In the genomic region with DNA sequence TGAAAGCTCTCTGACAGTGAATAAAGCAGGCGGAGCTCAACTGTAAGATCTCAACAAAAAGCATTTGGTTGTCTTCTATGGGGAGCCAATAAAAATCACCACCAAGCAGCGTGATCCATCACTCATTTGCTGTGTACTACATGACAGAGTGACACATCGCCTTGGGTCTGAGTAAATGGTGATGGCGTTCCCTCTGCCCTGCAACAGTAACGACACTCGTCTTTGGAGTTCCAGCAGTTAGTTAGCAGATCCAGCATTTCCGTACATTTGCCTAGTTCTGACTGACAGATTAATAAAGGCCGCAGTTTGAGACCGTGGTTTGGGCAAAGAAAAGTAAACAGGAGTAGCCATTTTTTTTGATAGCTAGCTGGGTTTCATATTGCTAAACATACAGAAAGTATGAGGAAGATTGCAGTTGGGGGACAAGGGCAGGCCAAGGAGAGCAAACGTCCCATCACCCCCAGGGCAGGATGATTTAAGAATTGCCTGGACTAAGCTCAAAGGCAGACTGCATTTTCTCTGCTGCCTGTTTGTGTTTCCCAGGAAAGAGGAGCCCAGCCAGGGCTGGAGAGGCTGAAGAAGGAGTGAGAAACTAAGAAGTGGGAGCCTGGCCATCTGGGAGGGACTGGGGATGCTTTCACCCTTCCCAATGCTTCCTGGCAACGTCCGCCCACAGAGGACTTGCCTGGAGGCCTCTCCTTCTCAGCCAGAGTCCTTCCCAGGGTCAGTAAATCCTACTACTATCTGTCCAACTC, we compare ENCODE assay signal across 8 mouse cellular contexts. TPM values are rescaled to one million over a fixed set of nuclear protein-coding genes. Genes with fewer than 3 reads are reported as not detected.
DNase-seq lines count a peak whose midpoint lies in the region; ATAC-seq and TF ChIP-seq lines count a peak whose summit lies in the region.

No protein-coding gene starts in this region.

- intact Hi-C loops in gastrocnemius, adult 2 months (cut with DNase I) = no loop called here

- 0 out of 2 replicates have a peak, but pooled peaks cover 7% of the 10 kb centered on the region for H3K4me1 ChIP-seq in midbrain, embryonic 12.5 days
- no peaks in the 10 kb centered on the region for H3K4me1 ChIP-seq in stomach, postnatal 0 days (replicated peaks; ENCODE audit: control insufficient read depth, insufficient read depth)

- peak overlapping the region; percentile 17; the same call in 1 of the 2 replicates for H3K27ac ChIP-seq in gastrocnemius, adult 2 months
- H3K27ac ChIP-seq in midbrain, embryonic 12.5 days (replicated peaks) = peak overlapping the region; percentile 30; the same call in 1 of the 2 replicates
- peak overlapping the region; percentile 65; the same call in 1 of the 2 replicates for H3K27ac ChIP-seq in stomach, postnatal 0 days (replicated peaks)

- H3K27me3 ChIP-seq in midbrain, embryonic 12.5 days = no peaks in the 10 kb centered on the region
- no peaks in the 10 kb centered on the region for H3K27me3 ChIP-seq in stomach, postnatal 0 days (ENCODE audit: control insufficient read depth, insufficient read depth, low read length)

- no peaks in the 10 kb centered on the region for H3K36me3 ChIP-seq in midbrain, embryonic 12.5 days
- no peaks in the 10 kb centered on the region for H3K36me3 ChIP-seq in stomach, postnatal 0 days (ENCODE audit: control insufficient read depth, insufficient read depth, low read length)

- TF ChIP-seq EP300 in stomach, postnatal 0 days (optimal IDR thresholded peaks at IDR 0.05) = no peak

- TF ChIP-seq CTCF in gastrocnemius, adult 2 months (IDR thresholded peaks at IDR 0.05) = no peak
- no peak for TF ChIP-seq CTCF in stomach, postnatal 0 days (IDR thresholded peaks at IDR 0.05; ENCODE audit: low read depth)

- no peak overlapping the region for H3K9ac ChIP-seq in midbrain, embryonic 12.5 days (replicated peaks)
- no peak overlapping the region for H3K9ac ChIP-seq in stomach, postnatal 0 days (ENCODE audit: low read length)

- ATAC-seq in midbrain, embryonic 12.5 days (ENCODE audit: low FRiP score, low read depth) = no peak
- ATAC-seq in stomach, postnatal 0 days (ENCODE audit: low FRiP score, low TSS enrichment) = peak; percentile 61; the same call in 1 of the 2 replicates
- no peak for ATAC-seq in granulocyte monocyte progenitor cell, adult 5-6 weeks (replicated peaks; ENCODE audit: poor library complexity, severe bottlenecking)

- H3K4me2 ChIP-seq in midbrain, embryonic 12.5 days (replicated peaks) = no peak overlapping the region
- H3K4me2 ChIP-seq in stomach, postnatal 0 days (replicated peaks; ENCODE audit: low read depth) = peak overlapping the region; percentile 32; the same call in 1 of the 2 replicates

- 71% methylated on average over 12 of the region's 12 CpGs for WGBS in midbrain, embryonic 12.5 days
- WGBS in stomach, postnatal 0 days = 29% methylated on average over 12 of the region's 12 CpGs

- no peaks in the 10 kb centered on the region for H3K9me3 ChIP-seq in midbrain, embryonic 12.5 days
- no peaks in the 10 kb centered on the region for H3K9me3 ChIP-seq in stomach, postnatal 0 days (ENCODE audit: control insufficient read depth, low read length)

- H3K4me3 ChIP-seq in gastrocnemius, adult 2 months = no peak overlapping the region
- H3K4me3 ChIP-seq in midbrain, embryonic 12.5 days = no peak overlapping the region
- no peak overlapping the region for H3K4me3 ChIP-seq in stomach, postnatal 0 days (ENCODE audit: low read depth, low read length)

- peak; percentile 11 to 66 for DNase-seq in urinary bladder, adult 18-20 months (ENCODE audit: low spot score in 2 of 2)
- DNase-seq in urinary bladder, postnatal 10 days (ENCODE audit: low spot score) = no peak
- DNase-seq in gastrocnemius, adult 2 months = peak; percentile 79
- peak; percentile 13 to 39 for DNase-seq in kidney, postnatal 25 days
- peak; percentile 36 for DNase-seq in stomach, postnatal 0 days (ENCODE audit: low spot score)
- DNase-seq in thymus, postnatal 25 days = no peak

RNA-seq across cellular contexts. Expression of gene Fjx1, which starts 11.5 kb away (rescaled TPM):
- total RNA-seq in gastrocnemius, adult 2 months (2021) = under 1 TPM; 0.36 to 0.53 TPM
- 48.4 and 52.6 TPM in 2 replicates for polyA plus RNA-seq in midbrain, embryonic 12.5 days (2016; fragmentation: Nextera tagmentation; extraction: Ambion mirVana)
- 5.9 and 7.3 TPM in 2 replicates for polyA plus RNA-seq in stomach, postnatal 0 days (2015; fragmentation: Nextera tagmentation; extraction: Ambion mirVana)
- not detected in 2 replicates for total RNA-seq in granulocyte monocyte progenitor cell, adult 5-6 weeks (2014; fragmentation: Nextera tagmentation)
- total RNA-seq in granulocyte monocyte progenitor cell, adult 5-6 weeks (2017) = 0.41 TPM in 1 of 2 replicates, not detected in the other

RNA-seq across cellular contexts. Expression of gene Trim44, which starts 56.1 kb away (rescaled TPM):
- total RNA-seq in gastrocnemius, adult 2 months (2021) = 10 to 100 TPM; 15.9 to 17.1 TPM
- 59.0 and 78.8 TPM in 2 replicates for polyA plus RNA-seq in midbrain, embryonic 12.5 days (2016; fragmentation: Nextera tagmentation; extraction: Ambion mirVana)
- polyA plus RNA-seq in stomach, postnatal 0 days (2015; fragmentation: Nextera tagmentation; extraction: Ambion mirVana) = 9.7 and 10.1 TPM in 2 replicates
- 31.9 and 39.3 TPM in 2 replicates for total RNA-seq in granulocyte monocyte progenitor cell, adult 5-6 weeks (2014; fragmentation: Nextera tagmentation)
- 42.2 and 44.7 TPM in 2 replicates for total RNA-seq in granulocyte monocyte progenitor cell, adult 5-6 weeks (2017)

Comparison
In these comparisons a context has a peak if more than half of its experiments do, and no peak if none do; other contexts are left out.
1. DNase-seq: peak in urinary bladder, adult 18-20 months (2 of 2), gastrocnemius, adult 2 months (single experiment), kidney, postnatal 25 days (2 of 2) and stomach, postnatal 0 days (single experiment); none in urinary bladder, postnatal 10 days (single experiment) and thymus, postnatal 25 days (single experiment).
2. Peak in every context shown above with its lines, with median percentiles within 50 percentile points of each other: H3K27ac ChIP-seq.